Mouse (Mus musculus): Measurements from ENCODE around the gene Evc.

The Evc gene

GRCm38 (mm10) chr5:37241224-37241623 lies 95.5 kb downstream of the Evc start:
- no peak for DNase-seq

GRCm38 (mm10) chr5:37240550-37240949 lies 96.1 kb downstream of the Evc start:
- DNase-seq: no peak

Measured in spleen, adult 18-20 months (tissue).